Mouse (Mus musculus) spleen, adult 2 months (tissue): ENCODE measurements around the gene Plekha1.

Experiments
- CTCF ChIP-seq: fragments of 200-500 bp; IDR thresholded peaks from 2 replicates; pipeline ENCODE4 v1.5.1; 2011; ENCODE audit warnings: mild to moderate bottlenecking, inconsistent platforms; ENCODE audit not compliant: insufficient read depth, insufficient read length, insufficient replicate concordance; ENCODE audit errors: extremely low read depth
- POLR2A ChIP-seq: fragments of 200-500 bp; IDR thresholded peaks from 2 replicates; pipeline ENCODE4 v1.6.1; 2011; ENCODE audit warnings: low read depth, low read length, inconsistent platforms

- TF ChIP-seq POLR2A (no peak), CTCF (no peak)
These were observed 70.4 kb downstream of the Plekha1 start, which contains the start of gene Htra1 for GRCm38 (mm10) chr7:130935793-130936471.
